Mouse (Mus musculus): ENCODE measurements around the gene Rdh1. TPM values are rescaled to one million over a fixed set of nuclear protein-coding genes. Genes with fewer than 3 reads are reported as not detected.

Gene Rdh1
- total RNA-seq (2021): under 1 TPM; 0.16 TPM
- long read RNA-seq: 0 reads

DNA sequence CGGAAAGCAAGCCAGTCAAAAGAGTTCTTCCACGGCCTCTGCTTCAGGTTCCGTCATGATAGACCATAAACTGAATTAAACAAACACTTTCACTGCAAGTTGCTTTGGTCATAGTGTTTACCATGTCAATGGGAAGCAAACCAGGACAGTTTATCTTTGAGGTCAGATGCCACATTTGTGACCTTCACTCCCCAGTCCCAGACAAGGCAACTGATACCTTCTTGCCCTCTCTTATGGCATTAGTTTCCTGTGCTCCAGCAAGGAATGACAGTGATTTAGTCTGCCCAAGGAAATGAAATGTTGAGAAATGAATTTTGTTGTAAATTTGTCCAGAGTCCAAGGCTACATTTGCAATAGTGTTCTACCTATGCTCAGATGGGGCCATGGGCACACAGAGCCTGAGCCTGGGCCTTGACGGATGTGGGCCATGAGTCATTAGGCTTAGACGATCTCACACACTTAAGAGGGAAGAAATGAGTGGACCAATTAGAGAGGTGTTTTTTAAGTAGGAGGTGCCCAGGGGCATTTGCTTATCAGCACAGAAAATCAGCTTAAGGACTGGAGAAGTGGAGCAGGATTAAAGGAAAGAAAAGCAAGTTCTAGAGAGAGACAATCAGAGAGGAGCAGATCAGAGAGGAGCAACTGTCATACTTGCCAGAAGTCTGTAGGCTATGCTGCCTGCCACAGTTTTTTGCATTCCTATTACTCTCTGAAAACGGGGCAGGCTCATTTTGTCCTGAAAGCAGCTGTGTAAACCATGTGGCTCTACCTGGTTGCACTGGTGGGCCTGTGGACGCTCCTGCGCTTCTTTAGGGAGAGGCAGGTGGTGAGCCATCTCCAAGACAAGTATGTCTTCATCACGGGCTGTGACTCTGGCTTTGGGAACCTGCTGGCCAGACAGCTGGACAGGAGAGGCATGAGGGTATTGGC is at the start of gene Rdh1, which contains the start of gene Rdh16f1:
Gene Rdh1 (plus strand): TSS at position 541 of the 930 bp plus-strand sequence.
Gene Rdh16f1 (plus strand): TSS at position 607 of the 930 bp plus-strand sequence.
- no peak for DNase-seq (ENCODE audit: low spot score in 2 of 2)

DNA sequence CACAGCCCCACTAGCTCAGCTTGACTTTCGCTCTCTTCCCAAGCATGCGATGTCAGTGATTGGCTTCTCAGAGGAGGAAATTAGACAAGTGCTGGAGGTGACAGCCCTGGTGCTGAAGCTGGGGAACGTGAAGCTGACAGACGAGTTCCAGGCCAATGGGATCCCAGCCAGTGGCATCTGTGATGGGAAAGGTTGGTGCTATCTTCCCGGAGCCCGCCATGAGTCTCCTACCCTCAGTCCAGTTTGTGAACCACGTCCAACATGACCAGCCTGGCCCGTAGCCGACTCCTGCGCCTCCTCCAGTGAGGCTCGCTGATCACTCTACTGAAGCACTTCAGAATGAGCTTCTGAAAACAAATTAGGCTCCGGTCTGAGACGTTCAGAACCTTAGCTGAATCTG is 49.2 kb upstream of the Rdh1 start:
- DNase-seq (ENCODE audit: low spot score in 2 of 2): no peak

DNA sequence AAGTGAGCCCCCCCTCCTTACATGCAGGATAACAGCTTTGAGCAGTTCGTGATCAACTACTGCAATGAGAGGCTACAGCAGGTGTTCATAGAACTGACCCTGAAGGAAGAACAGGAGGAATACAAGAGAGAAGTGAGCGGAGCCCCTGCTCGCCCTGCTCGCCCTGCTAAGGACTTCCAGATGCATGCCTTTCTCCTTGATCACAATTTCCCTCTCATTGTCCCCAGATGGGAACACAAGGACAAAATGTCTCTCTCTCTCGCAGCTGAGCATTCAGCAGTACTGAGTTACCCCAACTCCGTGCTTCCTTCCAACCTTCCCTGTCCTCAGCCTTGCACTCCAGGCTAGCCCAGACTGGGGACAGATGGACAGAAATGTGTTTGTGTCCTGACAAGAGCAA is 46.8 kb upstream of the Rdh1 start:
- no peak for DNase-seq (ENCODE audit: low spot score in 2 of 2)

DNA sequence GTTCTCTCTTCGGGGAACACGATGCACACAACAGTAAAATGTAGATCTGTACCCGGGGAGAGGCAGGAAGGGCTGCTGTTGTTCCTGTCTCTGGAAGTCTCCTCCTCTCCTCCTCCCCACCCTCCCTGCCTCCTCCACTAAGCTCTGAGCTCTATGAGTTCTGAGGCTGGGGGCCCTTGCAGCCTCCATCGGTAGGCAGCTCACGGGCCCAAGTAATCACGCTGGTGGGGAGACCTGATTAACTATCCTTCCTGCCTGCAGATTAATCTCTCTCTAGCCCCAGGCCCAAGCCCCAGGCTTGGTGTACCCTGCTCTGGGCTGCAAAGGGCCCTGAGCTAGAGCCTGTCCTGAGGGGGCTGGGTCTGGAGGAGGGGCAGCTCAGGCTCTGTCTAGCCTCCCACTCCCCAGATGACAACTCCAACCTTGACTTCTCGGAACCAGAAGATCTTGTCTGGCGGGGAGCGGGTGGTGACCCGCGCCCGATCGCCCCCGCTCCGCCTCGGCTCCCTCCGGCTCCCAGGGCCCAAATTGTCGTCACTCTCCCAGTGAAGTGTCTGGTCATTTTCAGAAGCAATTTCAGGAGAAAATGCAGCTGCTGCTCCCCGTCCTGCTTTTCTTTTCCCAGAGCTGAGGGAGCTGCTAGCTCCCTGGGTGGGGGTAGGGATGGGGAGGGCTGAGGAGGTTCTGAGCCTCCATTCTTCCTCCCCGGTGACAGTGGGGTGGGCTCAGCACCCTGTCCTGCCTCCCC is 37.7 kb upstream of the Rdh1 start:
- DNase-seq (ENCODE audit: low spot score in 2 of 2): no peak

DNA sequence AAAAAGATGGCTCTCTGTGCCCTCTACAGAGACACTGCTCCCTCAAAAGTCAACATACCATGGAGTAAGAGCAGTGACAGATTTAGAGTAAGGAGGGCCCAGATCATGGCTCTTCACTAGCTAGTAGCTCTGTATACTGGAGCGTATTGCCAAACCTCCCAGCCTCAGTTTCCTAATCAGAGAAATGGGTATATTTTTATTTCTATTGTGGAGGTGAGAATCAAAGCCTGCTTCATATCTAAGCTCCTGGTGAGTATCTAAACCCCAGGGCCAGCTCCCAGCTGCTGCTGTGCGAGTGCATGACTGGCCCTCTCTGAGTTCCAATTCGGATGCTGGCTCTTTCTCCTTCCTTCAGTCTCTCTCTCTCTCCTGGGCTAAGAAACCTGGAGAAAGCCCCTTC is 35.3 kb upstream of the Rdh1 start, which contains the start of gene Tac2:
Gene Tac2 (plus strand): TSS at position 301 of the 400 bp plus-strand sequence.
- no peak for DNase-seq (ENCODE audit: low spot score in 2 of 2)

DNA sequence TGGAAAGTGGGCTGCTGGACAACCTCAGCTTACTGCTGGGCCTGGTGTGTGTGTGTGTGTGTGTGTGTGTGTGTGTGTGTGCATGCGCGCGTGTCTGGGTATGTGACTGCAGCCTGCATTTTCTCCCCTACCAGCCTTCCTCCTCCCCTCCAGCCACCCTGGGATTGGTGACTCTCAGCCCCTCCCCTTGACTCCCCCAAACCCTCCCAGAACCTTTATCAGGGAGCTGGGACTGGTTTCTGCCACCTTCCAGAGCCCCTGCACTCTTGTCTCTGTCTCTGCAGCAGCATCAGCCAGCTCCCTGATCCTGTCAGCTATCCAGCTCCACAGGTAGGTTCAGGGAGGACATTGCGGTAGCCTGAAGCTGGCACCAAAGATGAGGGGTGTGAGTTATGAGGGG is 34.4 kb upstream of the Rdh1 start:
- no peak for DNase-seq (ENCODE audit: low spot score in 2 of 2)

DNA sequence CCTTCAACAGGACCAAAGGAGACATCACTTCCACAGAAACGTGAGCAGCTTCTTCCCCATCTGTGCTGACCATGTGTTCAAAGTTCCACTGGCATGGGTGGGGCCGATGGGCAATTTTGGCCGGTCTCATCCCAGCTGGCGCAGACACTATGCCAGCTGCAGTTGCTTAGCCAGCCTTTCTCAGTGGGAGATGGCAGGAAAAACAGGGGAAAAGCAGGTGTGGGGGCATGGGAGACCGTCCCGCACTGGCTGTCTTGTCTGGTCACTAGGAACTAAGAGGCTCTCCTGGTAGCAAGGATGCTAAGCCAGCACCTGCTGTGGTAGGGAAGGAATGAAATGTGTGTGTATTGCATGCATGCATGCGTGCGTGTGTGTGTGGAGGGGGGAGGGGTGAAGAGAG is 31.1 kb upstream of the Rdh1 start:
- DNase-seq (ENCODE audit: low spot score in 2 of 2): peak; percentile 36 to 49

GRCm38 (mm10) chr10:127730285-127730932 is 29.1 kb upstream of the Rdh1 start:
- no peak for DNase-seq (ENCODE audit: low spot score in 2 of 2)

DNA sequence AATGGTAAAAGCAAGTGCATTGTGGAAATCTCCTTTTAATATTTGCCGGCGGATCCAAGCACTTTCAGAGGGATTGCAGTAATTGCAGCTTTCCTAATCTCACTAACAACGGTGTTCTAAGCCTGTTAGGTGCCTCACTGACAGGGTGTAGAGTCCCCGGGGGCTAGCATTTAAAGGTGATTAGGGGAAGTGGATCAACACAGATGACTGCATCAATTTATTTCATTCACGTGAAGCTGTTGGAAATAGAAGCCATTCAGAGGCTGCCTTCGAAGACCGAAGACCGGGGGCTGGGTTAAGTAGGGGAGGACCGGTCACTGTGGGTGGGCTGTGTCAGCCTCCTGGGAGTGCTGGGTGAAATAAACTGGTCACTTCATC is 28.6 kb upstream of the Rdh1 start:
- no peak for DNase-seq (ENCODE audit: low spot score in 2 of 2)

- DNase-seq (ENCODE audit: low spot score in 2 of 2): no peak
These were observed 28.1 kb upstream of the Rdh1 start for GRCm38 (mm10) chr10:127731397-127731796.

GRCm38 (mm10) chr10:127734434-127734833 is 25.1 kb upstream of the Rdh1 start:
- DNase-seq (ENCODE audit: low spot score in 2 of 2): no peak

DNA sequence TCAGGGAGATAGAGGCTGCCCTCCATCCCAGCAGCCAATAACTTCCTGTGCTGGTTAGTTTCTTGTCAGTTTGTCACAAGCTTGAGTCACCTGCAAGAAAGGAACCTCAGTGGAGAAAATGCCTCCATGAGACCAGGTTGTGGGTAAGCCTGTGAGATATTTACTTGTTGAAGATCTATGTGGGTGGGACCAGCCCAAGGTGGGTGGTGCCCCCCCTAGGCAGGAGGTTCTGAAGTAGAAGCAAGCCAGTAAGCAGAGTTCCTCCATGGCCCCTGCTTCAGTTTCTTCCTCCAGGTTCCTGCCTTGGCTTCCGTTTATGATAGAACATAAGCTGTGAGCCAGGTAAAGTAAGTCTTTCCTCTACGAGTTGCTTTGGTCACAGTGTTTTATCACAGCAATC is 23.3 kb upstream of the Rdh1 start:
- DNase-seq (ENCODE audit: low spot score in 2 of 2): no peak

GRCm38 (mm10) chr10:127736916-127737315 is 22.6 kb upstream of the Rdh1 start:
- no peak for DNase-seq (ENCODE audit: low spot score in 2 of 2)

DNA sequence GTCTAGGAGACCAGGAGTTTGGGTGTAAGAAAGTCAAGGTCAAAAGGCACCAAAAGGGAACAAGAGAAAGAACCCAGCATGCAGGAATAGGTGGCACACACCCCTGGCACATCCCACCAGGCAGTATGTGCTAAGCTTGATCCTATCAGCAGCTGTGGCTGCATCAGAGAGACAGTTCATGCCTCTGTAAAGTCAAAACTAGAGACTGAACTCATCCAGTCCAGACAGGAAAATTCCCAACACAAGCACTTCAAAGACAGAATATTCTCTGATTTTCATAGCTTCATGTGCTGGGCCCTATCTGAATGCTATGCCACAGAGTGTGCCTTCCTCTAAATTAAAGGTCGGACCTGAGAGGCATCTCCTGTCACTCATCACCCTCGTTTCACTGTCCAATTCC is 22.0 kb upstream of the Rdh1 start:
- no peak for DNase-seq (ENCODE audit: low spot score in 2 of 2)

GRCm38 (mm10) chr10:127738151-127738882 is 21.2 kb upstream of the Rdh1 start:
- DNase-seq (ENCODE audit: low spot score in 2 of 2): peak in 1 of 2 experiments; percentile 42

DNA sequence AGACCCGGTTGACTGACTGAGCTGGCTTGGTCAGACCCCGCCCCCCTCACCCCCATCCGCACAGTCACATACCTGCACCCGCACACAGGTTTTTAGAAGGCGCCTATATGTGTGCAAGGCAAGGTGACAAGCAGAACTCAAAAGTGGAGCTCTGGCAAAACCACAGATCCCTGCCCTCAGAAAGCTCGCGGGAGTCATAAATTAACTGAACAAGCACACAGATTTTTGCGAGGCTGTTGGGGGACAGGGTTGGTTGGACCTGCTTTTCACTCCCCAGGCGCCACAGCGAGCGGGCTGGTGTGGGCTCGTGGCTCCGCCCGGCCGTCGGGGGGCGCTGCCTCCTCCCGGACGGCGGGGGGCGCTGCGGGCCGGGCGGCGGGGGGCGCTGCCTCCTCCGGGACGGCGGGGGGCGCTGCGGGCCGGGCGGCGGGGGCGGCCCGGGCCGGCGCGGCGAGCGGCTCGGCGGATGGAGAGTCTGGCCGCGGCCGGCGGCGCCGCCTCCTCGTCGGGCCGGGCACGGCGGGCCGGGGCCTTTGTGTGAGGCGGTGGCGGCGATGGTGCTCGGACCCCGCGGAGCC is 20.3 kb upstream of the Rdh1 start, which contains the start of gene Zbtb39:
Gene Zbtb39 (plus strand): TSS at position 456 of the 578 bp plus-strand sequence.
- DNase-seq (ENCODE audit: low spot score in 2 of 2): peak; percentile 73 to 89

DNA sequence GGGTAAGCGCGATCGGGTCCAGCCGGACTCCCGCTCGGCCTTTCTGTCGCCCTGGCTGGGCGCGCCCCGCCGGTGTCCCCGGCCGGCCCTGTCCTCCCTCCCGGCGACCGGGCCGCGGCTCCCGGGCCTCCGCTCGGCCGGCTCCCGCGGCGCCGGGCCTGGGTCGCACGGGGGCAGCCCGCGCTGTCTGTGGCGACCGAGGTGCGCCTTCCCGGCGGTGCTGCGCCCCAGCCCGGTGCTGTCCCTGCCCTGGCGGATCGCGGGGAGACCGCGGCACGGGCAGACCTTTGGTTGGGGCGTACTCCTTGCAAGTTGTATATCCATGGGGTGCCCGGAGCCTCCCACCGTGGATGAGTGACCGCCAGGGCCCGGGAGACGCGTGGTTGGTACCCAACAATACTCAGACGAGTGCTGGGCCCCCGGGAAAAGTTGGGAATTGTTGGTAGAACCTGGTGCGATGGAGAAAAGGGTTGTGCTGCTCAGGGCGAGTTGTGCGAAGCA is 19.8 kb upstream of the Rdh1 start:
- DNase-seq (ENCODE audit: low spot score in 2 of 2): peak in 1 of 2 experiments; percentile 36

DNA sequence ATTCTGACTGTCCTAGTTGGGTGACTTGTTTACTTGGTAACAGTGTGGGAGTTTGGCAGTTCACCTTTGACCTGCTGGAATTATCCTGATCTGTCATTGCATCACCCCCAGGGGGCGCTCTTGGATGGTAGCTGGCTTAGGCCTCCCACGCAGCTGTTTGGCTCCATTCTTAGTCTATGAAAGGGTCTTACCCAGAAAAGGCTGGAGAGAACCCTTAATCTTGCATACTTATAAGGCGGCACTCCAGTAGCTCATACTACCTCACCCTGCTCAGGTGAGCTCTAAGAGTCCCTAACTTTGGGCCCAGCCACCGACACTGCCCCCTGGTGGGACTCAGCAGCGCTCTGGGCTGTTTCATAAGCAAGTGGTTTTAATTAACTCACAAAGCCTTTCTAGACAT is 14.9 kb upstream of the Rdh1 start:
- DNase-seq (ENCODE audit: low spot score in 2 of 2): peak; percentile 47 to 59

DNA sequence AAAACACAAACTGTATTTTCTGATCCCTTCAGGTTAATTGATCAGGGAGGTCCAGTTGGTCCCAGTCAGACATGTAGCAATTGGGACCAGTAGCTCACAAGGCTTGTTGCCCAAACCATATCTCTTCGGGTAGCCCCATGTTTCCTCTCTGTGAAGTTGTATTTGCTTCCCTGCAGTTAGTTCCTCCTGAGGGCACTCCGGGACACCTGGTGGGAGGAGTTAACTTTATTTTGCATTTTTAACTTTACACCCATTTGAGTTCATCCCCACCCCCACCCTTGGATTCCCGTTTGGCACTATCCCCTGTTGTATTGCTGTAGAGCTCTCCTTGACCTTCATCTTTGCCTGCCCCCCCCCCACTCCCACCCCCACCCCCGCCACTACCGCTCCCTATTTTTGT is 13.6 kb upstream of the Rdh1 start:
- no peak for DNase-seq (ENCODE audit: low spot score in 2 of 2)

DNA sequence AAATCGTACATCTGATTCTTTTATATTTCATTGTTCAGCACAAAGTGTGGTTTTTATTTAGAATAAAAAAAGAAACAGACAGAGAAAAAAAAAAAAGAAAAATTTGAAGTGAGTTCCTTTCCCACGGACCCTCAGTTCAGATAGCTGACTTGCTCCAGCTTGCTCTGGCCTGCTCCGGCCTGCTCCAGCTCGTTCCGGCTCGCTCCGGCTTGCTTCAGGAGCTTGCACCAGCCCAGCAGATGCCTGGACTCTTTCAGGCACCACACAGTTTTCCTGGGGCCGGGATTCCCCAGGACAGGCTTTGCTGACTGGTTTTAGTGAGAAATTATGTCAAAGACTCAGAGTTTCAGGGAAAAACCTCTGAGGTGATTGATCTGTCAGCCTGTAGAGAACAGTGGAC is 12.3 kb upstream of the Rdh1 start:
- peak in 1 of 2 experiments; percentile 7 for DNase-seq (ENCODE audit: low spot score in 2 of 2)

Data from layer of hippocampus, postnatal 10 days (tissue).